Mouse (Mus musculus): ENCODE results near the gene St6galnac4.

DNA sequence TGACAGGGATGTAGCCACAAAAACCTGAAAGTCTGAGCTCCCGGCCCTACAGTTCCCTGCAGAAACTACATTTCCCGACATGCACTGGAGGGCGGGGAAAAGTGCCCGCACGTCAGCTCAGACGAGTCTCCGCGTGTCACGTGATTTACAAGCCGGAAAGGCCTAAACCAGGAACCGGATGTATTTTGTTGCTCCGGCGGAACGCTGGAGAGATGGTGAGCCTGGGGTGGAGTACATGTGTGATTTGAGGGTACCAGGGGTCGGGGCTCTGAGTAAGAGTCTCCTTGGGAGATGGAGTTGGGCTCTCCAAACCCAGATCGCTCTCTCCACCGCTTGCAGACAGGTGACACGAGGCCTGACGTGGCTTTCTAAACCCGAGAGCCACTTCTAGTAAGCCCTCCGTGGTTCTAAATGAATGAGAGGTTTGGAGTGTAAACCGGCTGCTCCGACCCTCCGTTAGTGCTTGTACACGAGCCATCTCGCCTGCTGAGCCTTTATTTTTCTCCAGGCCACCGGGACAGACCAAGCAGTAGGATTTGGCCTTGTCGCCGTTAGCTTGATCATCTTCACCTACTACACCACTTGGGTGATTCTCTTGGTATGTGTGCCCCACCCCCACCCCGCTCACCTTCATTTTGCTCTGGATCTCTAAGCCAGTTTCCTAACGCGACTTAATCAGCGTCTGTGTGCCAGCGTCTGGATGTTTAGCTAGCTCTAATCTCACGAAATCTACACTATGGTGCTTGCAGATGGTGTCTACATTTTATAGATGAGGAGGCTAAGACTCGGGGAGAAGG is 16.0 kb upstream of the St6galnac4 start, which contains the start of gene Dpm2:
- TF ChIP-seq GATA1 (IDR thresholded peaks at IDR 0.05; ENCODE audit: low read length) (no peak), TAL1 (IDR thresholded peaks at IDR 0.05; ENCODE audit: low read length) (no peak)

All from erythroblast, embryonic 14.5 days (primary cell).